Mouse (Mus musculus) heart, postnatal 0 days (tissue): ENCODE results near the gene Rrp8.

Source experiments
- CTCF ChIP-seq: IDR thresholded peaks from 2 replicates; pipeline ENCODE4 v1.5.1; 2016; ENCODE audit warnings: antibody characterized with exemption, control low read depth, low read depth
- EP300 ChIP-seq: IDR thresholded peaks from 2 replicates; pipeline ENCODE4 v1.6.1; 2016; ENCODE audit warnings: antibody characterized with exemption, low read depth

- TF ChIP-seq CTCF (no peak), EP300 (no peak)
These were observed 463 bp upstream of the Rrp8 start for GRCm38 (mm10) chr7:105737648-105738047.
